Mouse (Mus musculus) c-Kit-negative CD71-positive TER-119-positive erythroid progenitor cells, embryonic 14.5 days (primary cell): ENCODE data around the gene Arl13b.

ENCODE experiments used
- DNase-seq: peaks from one replicate; pipeline ENCODE4 v3.0.0-alpha.2; 2013; ENCODE audit warnings: low read depth, low spot score

Gene Arl13b

GRCm38 (mm10) chr16:62846498-62847312, at the start of gene Arl13b:
Arl13b (minus strand) TSS chr16:62847040.
- DNase-seq, result peak; percentile 90

DNA sequence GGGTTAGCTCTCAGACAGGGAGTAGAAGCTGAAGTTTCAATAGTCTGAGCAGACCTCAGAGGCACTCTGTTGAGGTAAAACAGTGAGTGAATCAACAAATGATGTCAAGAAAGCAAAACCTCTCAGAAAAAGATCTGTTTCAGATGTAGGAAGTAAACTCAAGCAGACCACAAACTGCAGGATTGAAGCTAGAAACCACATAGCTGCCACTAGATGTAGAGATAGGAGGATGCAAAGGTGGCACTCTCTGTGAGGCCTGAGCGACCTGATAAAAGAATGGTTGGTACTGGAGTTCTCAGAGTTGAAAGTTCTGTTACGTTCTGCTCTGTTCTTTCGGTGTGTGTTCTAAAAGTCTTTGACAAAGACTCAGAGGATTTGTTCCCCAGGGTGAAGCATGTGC, 49.0 kb upstream of the Arl13b start:
- no peak for DNase-seq

DNA sequence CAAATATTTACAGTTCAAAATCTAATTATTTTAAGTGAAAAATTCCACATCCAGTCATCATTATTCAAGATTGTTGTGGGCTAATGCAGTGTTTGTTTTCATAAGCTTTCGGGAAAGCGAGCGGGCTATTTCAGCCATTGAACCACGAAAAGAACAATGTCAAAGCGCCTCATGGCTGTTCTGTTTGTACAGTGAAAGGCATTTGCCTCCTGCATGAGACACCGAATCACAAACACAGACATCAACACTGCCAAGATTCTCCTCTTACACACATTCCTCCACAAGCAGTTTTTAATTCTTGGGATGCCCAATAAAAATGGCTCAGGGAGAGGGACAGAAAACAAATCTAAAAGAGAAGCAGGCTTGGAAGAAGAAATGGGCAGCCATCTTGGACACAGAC, 27.2 kb upstream of the Arl13b start:
- DNase-seq, result no peak

GRCm38 (mm10) chr16:62873180-62873579, 26.3 kb upstream of the Arl13b start:
- DNase-seq, result no peak

DNA sequence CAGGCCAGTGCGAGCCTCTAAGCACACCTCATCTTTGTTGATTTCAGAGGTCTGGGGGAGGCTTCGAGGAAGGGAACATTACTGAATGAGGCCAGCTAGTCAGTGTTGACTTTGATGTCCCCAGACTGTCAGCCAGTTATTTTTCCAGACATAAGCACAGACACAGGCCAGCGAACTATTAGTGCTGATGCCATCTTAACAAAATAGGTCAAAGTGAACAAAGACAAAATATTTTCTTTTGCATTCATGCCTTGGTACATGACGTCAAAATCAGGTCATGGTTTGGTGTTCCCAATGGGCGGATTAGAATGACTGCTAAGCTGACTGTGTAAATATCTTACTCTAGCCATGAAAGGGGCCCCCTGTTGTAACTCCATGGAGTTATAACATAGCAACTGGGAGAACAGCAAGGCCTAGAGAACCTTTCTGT, 25.9 kb upstream of the Arl13b start:
- DNase-seq, result no peak

DNA sequence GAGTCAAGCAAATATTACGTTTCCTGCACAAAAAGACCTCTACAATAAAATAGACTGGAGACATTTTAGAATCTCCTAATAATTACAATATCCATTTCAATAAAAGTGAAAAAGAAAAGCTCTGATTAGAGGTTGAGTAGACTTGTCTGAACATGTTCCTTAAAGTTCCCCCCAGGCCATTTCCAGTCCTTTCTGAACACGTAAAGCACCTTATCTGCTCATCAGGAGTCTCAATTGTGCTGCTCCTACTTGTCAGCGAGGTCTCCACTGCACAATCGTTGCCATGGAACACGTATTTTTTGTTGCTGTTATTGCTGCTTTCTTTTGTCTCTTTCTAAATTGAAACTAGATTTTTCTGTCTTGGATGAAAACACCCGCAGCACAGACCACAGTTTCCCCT, 14.6 kb upstream of the Arl13b start:
- DNase-seq, result no peak

- no peak for DNase-seq
Measured at GRCm38 (mm10) chr16:62860140-62860539, 13.3 kb upstream of the Arl13b start.

DNA sequence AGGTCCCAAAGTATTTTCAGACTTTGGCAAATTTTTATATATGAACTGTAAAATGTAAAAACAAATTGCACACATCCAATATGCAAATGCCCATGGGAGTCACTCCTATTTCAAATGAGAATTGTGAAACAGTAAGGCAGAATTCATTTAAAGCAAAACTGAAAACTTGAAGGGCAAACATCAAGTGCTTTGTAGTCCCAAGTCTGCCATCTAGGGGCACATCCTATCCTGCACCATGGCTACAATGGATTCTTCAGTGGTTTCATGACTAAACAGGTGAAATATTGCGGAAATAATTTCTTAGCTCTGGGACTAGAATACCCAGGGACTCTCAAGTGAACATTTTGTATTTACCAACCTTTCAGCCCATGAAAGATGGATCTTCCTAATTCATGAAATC, 11.2 kb upstream of the Arl13b start:
- no peak for DNase-seq

- DNase-seq, result no peak
Measured at GRCm38 (mm10) chr16:62857498-62857897, 10.7 kb upstream of the Arl13b start.

DNA sequence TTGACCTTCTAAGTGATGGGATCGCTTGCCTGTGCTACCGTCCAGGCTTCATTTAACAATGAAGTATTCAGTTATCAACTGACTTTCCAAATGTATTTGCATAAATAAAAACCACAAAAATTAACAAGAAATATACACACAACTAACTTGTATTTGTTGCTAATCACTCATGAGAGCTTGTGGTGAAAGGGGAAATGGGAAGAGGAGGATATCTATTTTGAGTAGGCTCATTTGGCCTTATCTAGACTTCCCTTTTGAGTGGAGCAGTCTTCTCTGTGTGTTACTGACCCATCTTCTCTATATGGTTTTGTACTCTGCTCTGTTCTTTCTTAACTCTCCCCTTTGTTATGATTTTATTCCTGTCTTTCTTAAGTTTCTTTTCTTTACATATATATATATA, 9.4 kb upstream of the Arl13b start:
- DNase-seq, result no peak

DNA sequence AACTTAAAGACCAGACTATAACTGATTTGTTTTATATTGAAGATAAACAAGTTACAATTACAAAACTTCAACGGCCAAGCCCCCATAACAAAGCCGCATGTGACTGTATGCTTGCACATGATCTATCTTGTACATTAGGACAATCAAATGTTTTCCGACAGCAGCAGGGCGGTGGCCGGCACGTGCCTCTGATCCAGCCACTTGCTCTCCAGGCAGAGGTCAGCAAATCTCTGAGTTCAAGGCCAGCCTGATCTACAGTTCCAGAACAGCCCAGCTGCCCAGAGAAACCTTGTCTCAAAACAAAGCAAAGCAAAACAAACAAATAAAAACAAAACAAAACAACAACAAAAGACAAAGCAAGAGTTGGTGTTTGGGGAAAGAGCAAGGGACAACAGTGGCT, 8.5 kb upstream of the Arl13b start:
- DNase-seq, result no peak

GRCm38 (mm10) chr16:62854191-62855068, 7.6 kb upstream of the Arl13b start, which contains the start of gene Pros1:
Pros1 (plus strand) TSS chr16:62854307.
- no peak for DNase-seq

DNA sequence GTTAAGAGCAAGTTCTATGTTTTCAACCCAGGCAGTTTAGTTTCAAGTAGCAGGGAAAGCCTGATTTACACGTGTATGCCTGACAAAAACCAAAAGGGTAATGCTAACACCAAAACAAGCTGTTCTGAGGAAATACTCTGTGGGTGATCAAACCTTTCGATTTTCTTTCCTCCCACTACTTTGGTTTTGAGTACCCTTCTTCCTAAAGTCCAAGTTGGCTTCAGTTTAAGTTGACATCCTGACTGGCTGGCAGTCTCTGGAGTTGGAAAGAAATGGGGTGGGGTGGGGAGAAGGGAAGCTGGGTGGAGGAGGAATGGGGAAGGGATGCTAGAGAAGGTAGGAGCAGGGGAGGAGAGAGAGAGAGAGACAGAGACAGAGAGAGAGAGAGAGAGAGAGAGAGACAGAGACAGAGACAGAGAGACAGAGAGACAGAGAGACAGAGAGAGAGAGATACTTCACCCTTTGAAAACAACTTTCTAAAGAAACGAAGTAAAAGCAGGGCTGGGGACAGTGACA, 6.8 kb upstream of the Arl13b start:
- no peak for DNase-seq

GRCm38 (mm10) chr16:62852464-62853252, 5.8 kb upstream of the Arl13b start:
- DNase-seq, result no peak

DNA sequence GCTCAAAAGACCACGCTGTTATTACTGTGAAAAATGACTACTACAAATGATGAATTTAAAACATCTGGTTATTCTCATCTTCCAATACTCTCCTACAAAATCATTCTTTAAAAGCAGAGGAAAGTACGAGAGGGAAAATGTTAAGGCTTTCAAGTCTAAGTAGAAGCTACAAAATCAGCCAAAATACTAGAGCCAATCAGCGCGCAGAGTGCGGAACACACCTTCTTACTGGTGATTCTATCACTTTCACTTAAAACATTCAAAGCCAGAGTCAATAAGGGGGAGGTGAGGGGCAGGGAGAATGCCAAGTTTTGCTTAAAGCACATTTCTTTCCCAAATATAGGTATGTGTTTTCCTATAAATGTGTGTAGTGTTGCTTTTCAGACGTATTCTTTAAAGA, 1.5 kb downstream of the Arl13b start:
- DNase-seq, result no peak

GRCm38 (mm10) chr16:62834016-62834735, 12.7 kb downstream of the Arl13b start:
- peak; percentile 27 for DNase-seq

DNA sequence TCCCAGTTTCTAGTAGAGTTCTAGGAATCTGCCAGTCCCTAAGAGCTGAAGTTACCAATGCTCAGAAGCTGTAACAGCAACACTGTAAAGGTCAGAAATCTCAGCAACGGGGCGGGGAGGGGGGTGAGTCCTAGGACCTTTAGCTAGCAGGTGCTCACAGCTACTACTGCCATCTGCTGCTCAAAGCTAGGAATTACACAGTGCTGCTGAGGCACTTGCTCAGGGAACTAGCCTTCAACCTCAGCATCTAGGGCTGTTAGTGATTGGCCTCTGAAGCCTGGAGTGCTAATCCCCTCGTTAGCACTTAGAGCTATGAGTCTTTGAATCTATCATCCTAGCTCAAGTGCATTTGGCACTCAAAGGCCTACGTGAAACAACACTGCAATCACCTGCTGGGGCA, 14.4 kb downstream of the Arl13b start:
- DNase-seq, result peak; percentile 22

DNA sequence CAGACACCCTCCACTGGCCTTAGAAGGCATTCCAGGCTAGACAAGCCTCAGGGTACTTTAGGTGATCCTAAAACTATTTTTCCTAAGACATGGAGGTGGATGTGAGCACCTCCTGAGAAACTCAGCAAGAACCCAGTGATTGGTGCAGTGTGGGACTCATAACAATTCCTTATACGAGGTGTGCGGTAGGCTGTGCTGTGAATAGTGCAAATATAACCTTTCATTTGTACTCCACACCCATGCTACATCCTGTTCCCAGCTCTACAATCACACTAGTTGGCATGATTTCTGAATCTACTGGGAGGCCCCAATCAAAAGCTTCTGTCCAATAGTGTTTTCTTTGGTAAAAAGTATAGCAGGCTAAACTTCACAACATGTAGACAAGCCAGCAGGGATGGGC, 14.8 kb downstream of the Arl13b start:
- no peak for DNase-seq

GRCm38 (mm10) chr16:62826156-62827001, 20.5 kb downstream of the Arl13b start:
- DNase-seq, result peak; percentile 27

GRCm38 (mm10) chr16:62822472-62822871, 24.4 kb downstream of the Arl13b start:
- DNase-seq, result no peak
